Mouse (Mus musculus) erythroblast, embryonic 14.5 days (primary cell): Measurements from ENCODE around the gene Tbca.

Experiments
- GATA1 ChIP-seq: IDR thresholded peaks from 2 replicates; pipeline ENCODE4 v1.6.1; 2012; ENCODE audit warnings: low read length, inconsistent platforms, mixed read lengths
- TAL1 ChIP-seq: IDR thresholded peaks from 3 replicates; pipeline ENCODE4 v1.6.1; 2012; ENCODE audit warnings: low read length, inconsistent platforms, mixed read lengths

- TF ChIP-seq GATA1 (no peak), TAL1 (no peak)
Observed at GRCm38 (mm10) chr13:94874039-94874425, 85.3 kb downstream of the Tbca start.
